Mouse (Mus musculus) gastrocnemius, adult 18-20 months (tissue): ENCODE measurements at regions not wholly inside any gene's neighbourhood (a gene's known extent, or its start where the extent isn't known, plus 50 kb on each side); places are given as distances from the start of the nearest gene placed in this dataset. TPM values are rescaled to one million over a fixed set of nuclear protein-coding genes. Genes with fewer than 3 reads are reported as not detected.

ENCODE experiments used
- DNase-seq: peaks from one replicate; pipeline ENCODE4 v3.0.0; 2021; ENCODE audit warnings: low spot score
- microRNA-seq: library from miRNA; unstranded; fragments of <30 nt; microRNA quantifications from one replicate; pipeline ENCODE4 v1.2.0, GENCODE M21; 2021

DNA sequence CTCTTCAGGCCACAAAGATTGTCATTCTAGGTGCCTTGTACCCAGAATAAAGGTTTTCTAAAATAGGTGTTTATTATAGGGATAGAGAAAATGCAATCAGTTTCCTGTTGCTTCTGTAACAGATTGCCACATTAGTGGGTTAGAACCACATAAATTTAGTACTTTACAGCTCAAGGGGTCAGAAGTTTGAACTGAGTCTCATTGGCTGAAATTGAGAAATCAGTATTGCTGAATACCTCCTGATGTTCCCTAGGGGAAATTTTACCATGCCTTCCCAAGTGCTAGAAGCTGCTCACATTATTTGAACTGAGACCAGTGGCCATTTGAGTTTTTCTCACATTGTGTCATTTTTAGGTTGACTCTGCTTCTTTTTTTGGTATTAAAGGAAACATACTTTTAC lies 160.2 kb downstream of the Calcrl start:
- no peak for DNase-seq

GRCm38 (mm10) chr2:84266158-84266557 lies 159.1 kb downstream of the Calcrl start:
- DNase-seq, result no peak

DNA sequence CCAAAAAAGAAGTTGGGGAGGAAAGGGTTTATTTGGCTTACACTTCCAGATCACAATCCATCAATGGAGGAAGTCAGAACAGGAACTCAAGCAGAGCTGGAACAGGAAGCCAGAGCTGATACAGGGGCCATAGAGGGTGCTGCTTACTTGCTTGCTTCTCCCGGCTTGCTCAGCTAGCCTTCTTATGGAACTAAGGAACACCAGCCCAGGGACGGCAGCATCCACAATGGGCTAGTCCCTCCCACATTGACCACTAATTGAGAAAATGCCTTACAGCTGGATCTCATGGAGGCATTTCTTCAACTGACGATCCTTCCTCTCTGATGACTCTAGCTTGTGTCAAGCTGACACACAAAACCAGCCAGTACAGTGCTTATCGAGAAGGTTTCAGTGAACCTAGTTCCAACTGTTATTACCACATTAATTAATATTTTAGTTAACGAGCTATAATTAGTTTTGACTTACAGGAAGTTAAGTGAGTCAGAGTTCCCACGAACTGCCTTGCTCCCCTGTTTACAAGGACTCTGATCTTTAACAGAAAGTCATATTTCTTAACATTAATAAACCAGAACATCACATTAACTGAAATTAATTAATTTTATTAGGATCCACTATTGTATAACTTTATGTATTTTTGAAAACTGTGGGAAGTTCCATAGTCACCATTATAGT lies 158.2 kb downstream of the Calcrl start:
- no peak for DNase-seq

DNA sequence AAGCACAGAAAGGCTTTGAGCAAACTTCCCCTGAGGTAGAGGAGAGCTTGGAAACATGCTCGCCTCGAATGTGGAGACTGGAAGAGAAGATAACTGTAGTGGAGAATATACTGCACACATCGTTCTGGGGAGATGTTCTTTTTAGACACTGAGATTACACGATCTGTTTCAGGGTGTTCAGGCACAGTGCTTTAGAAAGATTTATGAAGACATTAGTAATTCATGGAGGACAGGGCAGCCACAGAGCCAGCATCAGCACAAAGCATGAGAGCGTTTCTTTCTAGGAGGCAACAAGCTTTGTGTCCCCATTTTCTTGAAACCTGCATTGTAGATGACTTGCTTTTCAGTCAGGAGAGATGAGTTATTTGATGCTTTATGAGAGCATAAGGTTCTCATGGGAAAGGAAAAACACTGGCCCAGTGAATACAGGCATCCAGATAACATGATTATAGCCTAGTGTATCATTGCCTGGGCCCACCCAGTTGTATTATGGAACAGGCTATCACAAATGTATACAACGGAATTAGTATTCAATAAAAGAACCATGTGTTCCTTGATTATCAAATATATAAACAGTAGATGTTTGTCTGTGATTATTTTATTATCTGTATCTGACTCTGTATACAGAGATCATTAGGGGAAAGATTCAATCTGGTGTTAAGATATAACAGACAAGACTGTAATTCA lies 151.0 kb downstream of the Calcrl start:
- DNase-seq, result no peak

- DNase-seq, result no peak
Measured at GRCm38 (mm10) chr2:84277181-84277580, 148.0 kb downstream of the Calcrl start.

Small RNA genes in the stretch of these regions (microRNA-seq; reads per million reads assigned to microRNA genes)
- gene Gm25972, result not detected
